Mouse (Mus musculus) embryonic facial prominence, embryonic 10.5 days (tissue): ENCODE data around the gene Rxfp4. TPM values are rescaled to one million over a fixed set of nuclear protein-coding genes. Genes with fewer than 3 reads are reported as not detected.

Experiments used
- DNase-seq: peaks from one replicate; pipeline ENCODE4 v3.0.0-alpha.2; 2017; ENCODE audit warnings: low spot score
- H3K27ac ChIP-seq: fragments of 300-500 bp; sonication (generic); replicated peaks from 2 replicates; pipeline ENCODE4 v1.5.1; 2016; ENCODE audit warnings: mild to moderate bottlenecking
- H3K27me3 ChIP-seq: fragments of 300-500 bp; sonication (generic); replicated peaks from 2 replicates; pipeline ENCODE4 v1.6.1; 2016; ENCODE audit warnings: low read depth, mild to moderate bottlenecking; ENCODE audit not compliant: poor library complexity, severe bottlenecking
- H3K36me3 ChIP-seq: fragments of 300-500 bp; sonication (generic); replicated peaks from 2 replicates; pipeline ENCODE4 v1.6.1; 2016; ENCODE audit warnings: mild to moderate bottlenecking, moderate library complexity
- H3K4me1 ChIP-seq: fragments of 300-500 bp; sonication (generic); 2 replicates; pipeline ENCODE4 v1.6.1; 2016
- H3K4me3 ChIP-seq: fragments of 300-500 bp; sonication (generic); 2 replicates; pipeline ENCODE4 v1.5.1; 2016; ENCODE audit warnings: mild to moderate bottlenecking, moderate library complexity
- H3K9me3 ChIP-seq: fragments of 300-500 bp; sonication (generic); 2 replicates; pipeline ENCODE4 v1.6.1; 2016; ENCODE audit warnings: mild to moderate bottlenecking
- WGBS: fragments of 180-500 bp; shearing (Covaris S2); methylation state at CpG from one replicate; pipeline ENCODE4 v1.1.7; 2016; 5-methylcytosine and 5-hydroxymethylcytosine counted together
- polyA plus RNA-seq: library from polyadenylated mRNA; unstranded; fragments of >200 nt; fragmentation: Nextera tagmentation; extraction: Ambion mirVana; gene quantifications from 2 replicates; pipeline ENCODE4 v1.2.1, GENCODE M21; 2016

Gene Rxfp4
- polyA plus RNA-seq, 1 experiment from 2014 or later, result not detected

GRCm38 (mm10) chr3:88683814-88684213 is 30.9 kb upstream of the Rxfp4 start:
- H3K36me3 ChIP-seq, result peaks cover 21% of the 10 kb centered on the region
- H3K27me3 ChIP-seq, result no peaks in the 10 kb centered on the region
- no peaks in the 10 kb centered on the region for H3K9me3 ChIP-seq
- 90% methylated on average over 2 of the region's 2 CpGs for WGBS
- no peak overlapping the region for H3K27ac ChIP-seq
- no peak overlapping the region for H3K4me3 ChIP-seq
- no peak for DNase-seq
- peaks cover 15% of the 10 kb centered on the region for H3K4me1 ChIP-seq

- H3K4me3 ChIP-seq, result peak overlapping the region; percentile 48
- H3K36me3 ChIP-seq, result no peaks in the 10 kb centered on the region
- no peaks in the 10 kb centered on the region for H3K4me1 ChIP-seq
- H3K9me3 ChIP-seq, result peaks cover 5% of the 10 kb centered on the region
- H3K27me3 ChIP-seq, result no peaks in the 10 kb centered on the region
- DNase-seq, result peak; percentile 77
- H3K27ac ChIP-seq, result no peak overlapping the region
- WGBS, result 13% methylated on average over 11 of the region's 11 CpGs
These were observed 24.5 kb upstream of the Rxfp4 start for GRCm38 (mm10) chr3:88677399-88677798.

- H3K36me3 ChIP-seq, result no peaks in the 10 kb centered on the region
- no peak overlapping the region for H3K27ac ChIP-seq
- no peaks in the 10 kb centered on the region for H3K9me3 ChIP-seq
- no peak for DNase-seq
- no peaks in the 10 kb centered on the region for H3K27me3 ChIP-seq
- H3K4me3 ChIP-seq, result no peak overlapping the region
- WGBS, result 84% methylated on average over 4 of the region's 4 CpGs
- 0 out of 2 replicates have a peak, but pooled peaks cover 2% of the 10 kb centered on the region for H3K4me1 ChIP-seq
These were observed 11.2 kb upstream of the Rxfp4 start for GRCm38 (mm10) chr3:88664095-88664494.

- H3K27ac ChIP-seq, result no peak overlapping the region
- H3K9me3 ChIP-seq, result no peaks in the 10 kb centered on the region
- H3K27me3 ChIP-seq, result no peaks in the 10 kb centered on the region
- 0 out of 2 replicates have a peak, but pooled peaks cover 2% of the 10 kb centered on the region for H3K4me1 ChIP-seq
- H3K4me3 ChIP-seq, result no peak overlapping the region
- WGBS, result 50% methylated on average over 6 of the region's 6 CpGs
- DNase-seq, result no peak
- no peaks in the 10 kb centered on the region for H3K36me3 ChIP-seq
These were observed 6.9 kb upstream of the Rxfp4 start for GRCm38 (mm10) chr3:88659798-88660197.

- 74% methylated on average over 5 of the region's 5 CpGs for WGBS
- Histone ChIP-seq H3K9me3 (no peaks in the 10 kb centered on the region), H3K27me3 (no peaks in the 10 kb centered on the region), H3K36me3 (no peaks in the 10 kb centered on the region), H3K27ac (no peak overlapping the region), H3K4me1 (0 out of 2 replicates have a peak, but pooled peaks cover 2% of the 10 kb centered on the region), H3K4me3 (no peak overlapping the region)
- DNase-seq, result no peak
These were observed 5.6 kb upstream of the Rxfp4 start for GRCm38 (mm10) chr3:88658441-88659127.

GRCm38 (mm10) chr3:88655619-88656018 is 2.7 kb upstream of the Rxfp4 start:
- peaks cover 6% of the 10 kb centered on the region; the same call in 1 of the 2 replicates for H3K4me1 ChIP-seq
- H3K4me3 ChIP-seq, result no peak overlapping the region
- H3K9me3 ChIP-seq, result no peaks in the 10 kb centered on the region
- H3K36me3 ChIP-seq, result no peaks in the 10 kb centered on the region
- no peak overlapping the region for H3K27ac ChIP-seq
- WGBS, result 85% methylated on average over 8 of the region's 8 CpGs
- no peak for DNase-seq
- H3K27me3 ChIP-seq, result no peaks in the 10 kb centered on the region

GRCm38 (mm10) chr3:88654621-88655020 is 1.7 kb upstream of the Rxfp4 start:
- H3K27ac ChIP-seq, result no peak overlapping the region
- H3K9me3 ChIP-seq, result no peaks in the 10 kb centered on the region
- no peak for DNase-seq
- H3K4me1 ChIP-seq, result peaks cover 4% of the 10 kb centered on the region; the same call in 1 of the 2 replicates
- peaks cover 9% of the 10 kb centered on the region; the same call in 1 of the 2 replicates for H3K36me3 ChIP-seq
- 87% methylated on average over 4 of the region's 4 CpGs for WGBS
- H3K27me3 ChIP-seq, result no peaks in the 10 kb centered on the region
- no peak overlapping the region for H3K4me3 ChIP-seq

GRCm38 (mm10) chr3:88653516-88654370 is 801 bp upstream of the Rxfp4 start:
- peaks cover 18% of the 10 kb centered on the region for H3K36me3 ChIP-seq
- no peak overlapping the region for H3K4me3 ChIP-seq
- 83% methylated on average over 6 of the region's 6 CpGs for WGBS
- no peak for DNase-seq
- no peaks in the 10 kb centered on the region for H3K27me3 ChIP-seq
- peaks cover 3% of the 10 kb centered on the region; the same call in 1 of the 2 replicates for H3K4me1 ChIP-seq
- no peaks in the 10 kb centered on the region for H3K9me3 ChIP-seq
- no peak overlapping the region for H3K27ac ChIP-seq

- H3K27ac ChIP-seq, result no peak overlapping the region
- H3K4me1 ChIP-seq, result peaks cover 3% of the 10 kb centered on the region; the same call in 1 of the 2 replicates
- DNase-seq, result no peak
- H3K36me3 ChIP-seq, result peaks cover 36% of the 10 kb centered on the region
- no peaks in the 10 kb centered on the region for H3K9me3 ChIP-seq
- WGBS, result 79% methylated on average over 18 of the region's 18 CpGs
- no peak overlapping the region for H3K4me3 ChIP-seq
- no peaks in the 10 kb centered on the region for H3K27me3 ChIP-seq
These were observed 998 bp downstream of the Rxfp4 start for GRCm38 (mm10) chr3:88651669-88652618.

- Histone ChIP-seq H3K9me3 (no peaks in the 10 kb centered on the region), H3K27ac (no peak overlapping the region), H3K4me1 (peaks cover 3% of the 10 kb centered on the region; the same call in 1 of the 2 replicates), H3K27me3 (no peaks in the 10 kb centered on the region), H3K36me3 (peaks cover 46% of the 10 kb centered on the region), H3K4me3 (no peak overlapping the region)
- WGBS, result 84% methylated on average over 13 of the region's 13 CpGs
- no peak for DNase-seq
These were observed 2.0 kb downstream of the Rxfp4 start for GRCm38 (mm10) chr3:88650713-88651504.

- H3K4me3 ChIP-seq, result no peak overlapping the region
- H3K9me3 ChIP-seq, result no peaks in the 10 kb centered on the region
- peaks cover 3% of the 10 kb centered on the region; the same call in 1 of the 2 replicates for H3K4me1 ChIP-seq
- 94% methylated on average over 13 of the region's 13 CpGs for WGBS
- H3K36me3 ChIP-seq, result peaks cover 56% of the 10 kb centered on the region
- H3K27ac ChIP-seq, result no peak overlapping the region
- DNase-seq, result no peak
- H3K27me3 ChIP-seq, result no peaks in the 10 kb centered on the region
These were observed 3.0 kb downstream of the Rxfp4 start for GRCm38 (mm10) chr3:88649967-88650366.
